Mouse (Mus musculus): ENCODE results near the gene Nid1.
"Not testable (repeated sequence)": the region's sequence is repeated elsewhere in the genome, so short reads cannot be mapped to it uniquely, and the experiment has no call there.

Gene Nid1

GRCm38 (mm10) chr13:13543073-13543472 lies 105.7 kb downstream of the Nid1 start:
- DNase-seq (ENCODE audit: low read depth, low spot score) = not testable (repeated sequence)

GRCm38 (mm10) chr13:13546792-13547191 lies 109.4 kb downstream of the Nid1 start:
- no peak for DNase-seq (ENCODE audit: low read depth, low spot score)

GRCm38 (mm10) chr13:13547889-13548288 lies 110.5 kb downstream of the Nid1 start:
- no peak for DNase-seq (ENCODE audit: low read depth, low spot score)

- DNase-seq (ENCODE audit: low read depth, low spot score) = no peak
Observed at GRCm38 (mm10) chr13:13548431-13549190, 111.3 kb downstream of the Nid1 start.

- DNase-seq (ENCODE audit: low read depth, low spot score) = no peak
Observed at GRCm38 (mm10) chr13:13549687-13550660, 112.6 kb downstream of the Nid1 start.

GRCm38 (mm10) chr13:13552020-13552419 lies 114.7 kb downstream of the Nid1 start:
- DNase-seq (ENCODE audit: low read depth, low spot score) = no peak

GRCm38 (mm10) chr13:13553660-13554059 lies 116.3 kb downstream of the Nid1 start:
- DNase-seq (ENCODE audit: low read depth, low spot score) = no peak

GRCm38 (mm10) chr13:13555196-13555595 lies 117.8 kb downstream of the Nid1 start:
- DNase-seq (ENCODE audit: low read depth, low spot score) = no peak

- DNase-seq (ENCODE audit: low read depth, low spot score) = no peak
Observed at GRCm38 (mm10) chr13:13557001-13557743, 119.8 kb downstream of the Nid1 start.

- no peak for DNase-seq (ENCODE audit: low read depth, low spot score)
Observed at GRCm38 (mm10) chr13:13558251-13558650, 120.9 kb downstream of the Nid1 start.

- no peak for DNase-seq (ENCODE audit: low read depth, low spot score)
Observed at GRCm38 (mm10) chr13:13558900-13559299, 121.5 kb downstream of the Nid1 start.
